Mouse (Mus musculus) thymus, adult 2 months (tissue): ENCODE data around the gene Tinagl1.

Experiments used
- CTCF ChIP-seq: fragments of 200-500 bp; IDR thresholded peaks from 2 replicates; pipeline ENCODE4 v1.5.1; 2012; ENCODE audit warnings: mild to moderate bottlenecking, control low read depth, low read length, moderate library complexity, borderline replicate concordance; ENCODE audit not compliant: control insufficient read depth, poor library complexity, insufficient read depth; ENCODE audit errors: extremely low read depth
- POLR2A ChIP-seq: fragments of 200-500 bp; IDR thresholded peaks from 2 replicates; pipeline ENCODE4 v1.6.1; 2012; ENCODE audit warnings: mild to moderate bottlenecking, low read length, control low read depth, moderate library complexity; ENCODE audit not compliant: control insufficient read depth, poor library complexity, insufficient read depth; ENCODE audit errors: extremely low read depth

DNA sequence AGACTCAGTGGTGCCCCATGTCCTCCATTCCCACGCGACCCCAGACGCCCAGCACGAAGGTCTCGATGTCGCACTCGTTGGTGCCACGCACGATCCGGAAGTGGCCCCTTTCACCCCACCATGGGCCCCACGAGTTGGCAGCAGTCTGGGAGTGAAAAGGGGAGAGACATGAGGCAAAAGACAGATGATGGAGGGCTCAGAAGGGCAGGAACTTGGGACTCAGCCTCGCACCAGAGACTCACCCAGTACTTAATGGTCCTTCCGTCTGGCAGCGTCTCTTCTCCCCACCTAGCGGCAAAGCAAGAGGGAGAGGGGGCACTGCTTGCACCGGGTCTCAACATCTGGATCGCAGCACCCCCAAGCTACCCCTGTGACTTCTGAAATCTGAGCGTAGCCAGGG lies 8.9 kb downstream of the Tinagl1 start:
- TF ChIP-seq CTCF (no peak), POLR2A (no peak)
